Mouse (Mus musculus) limb, embryonic 10.5 days (tissue): ENCODE data around the gene Flnc. TPM values are rescaled to one million over a fixed set of nuclear protein-coding genes. Genes with fewer than 3 reads are reported as not detected.

Experiments used
- DNase-seq: peaks from one replicate; pipeline ENCODE4 v3.0.0-alpha.2; 2017; ENCODE audit warnings: low spot score
- H3K27ac ChIP-seq: fragments of 300-500 bp; sonication (generic); 2 replicates; pipeline ENCODE4 v1.5.1; 2016; ENCODE audit warnings: mild to moderate bottlenecking
- H3K27me3 ChIP-seq: fragments of 300-500 bp; sonication (generic); 2 replicates; pipeline ENCODE4 v1.6.1; 2016; ENCODE audit warnings: low read depth, mild to moderate bottlenecking; ENCODE audit not compliant: poor library complexity, severe bottlenecking
- H3K36me3 ChIP-seq: fragments of 300-500 bp; sonication (generic); 2 replicates; pipeline ENCODE4 v1.6.1; 2016; ENCODE audit warnings: mild to moderate bottlenecking, moderate library complexity
- H3K4me1 ChIP-seq: fragments of 300-500 bp; sonication (generic); 2 replicates; pipeline ENCODE4 v1.6.1; 2016
- H3K4me3 ChIP-seq: fragments of 300-500 bp; sonication (generic); 2 replicates; pipeline ENCODE4 v1.5.1; 2016; ENCODE audit warnings: mild to moderate bottlenecking, moderate library complexity
- H3K9me3 ChIP-seq: fragments of 300-500 bp; sonication (generic); replicated peaks from 2 replicates; pipeline ENCODE4 v1.6.1; 2016; ENCODE audit warnings: mild to moderate bottlenecking
- WGBS: fragments of 180-500 bp; shearing (Covaris S2); methylation state at CpG from one replicate; pipeline ENCODE4 v1.1.7; 2016; 5-methylcytosine and 5-hydroxymethylcytosine counted together
- microRNA-seq: library from miRNA; unstranded; fragments of <30 nt; microRNA quantifications from one replicate; pipeline ENCODE4, GENCODE M21; 2017
- polyA plus RNA-seq: library from polyadenylated mRNA; unstranded; fragments of >200 nt; fragmentation: Nextera tagmentation; extraction: Ambion mirVana; gene quantifications from 2 replicates; pipeline ENCODE4 v1.2.1, GENCODE M21; 2016

Gene Flnc
- polyA plus RNA-seq, 1 experiment from 2014 or later, result 3.7 TPM

DNA sequence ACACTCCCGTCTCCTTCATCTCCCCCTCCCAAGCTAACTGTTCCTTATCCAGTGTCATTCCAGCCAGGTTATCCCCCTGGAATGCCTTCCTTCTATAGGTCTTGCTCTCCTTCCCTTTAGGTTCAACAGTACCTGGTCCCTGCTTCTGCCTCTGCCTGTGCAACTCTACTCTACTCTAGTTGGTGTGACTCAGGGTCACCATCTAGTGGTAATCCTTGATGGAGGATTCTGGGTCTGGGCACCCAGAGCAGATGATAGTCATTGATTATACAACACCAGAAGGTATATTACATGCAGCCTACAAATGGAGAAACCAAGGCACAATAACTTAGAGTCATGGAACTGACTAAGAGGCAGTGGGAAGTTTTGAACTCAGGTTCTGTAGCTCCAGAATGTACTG is 68.5 kb downstream of the Flnc start:
- Histone ChIP-seq H3K27ac (no peak overlapping the region), H3K36me3 (peaks cover 87% of the 10 kb centered on the region), H3K9me3 (no peaks in the 10 kb centered on the region), H3K4me1 (peaks cover 21% of the 10 kb centered on the region), H3K27me3 (peaks cover 19% of the 10 kb centered on the region), H3K4me3 (no peak overlapping the region)
- WGBS, result 91% methylated on average over 1 of the region's 1 CpGs
- DNase-seq, result no peak

DNA sequence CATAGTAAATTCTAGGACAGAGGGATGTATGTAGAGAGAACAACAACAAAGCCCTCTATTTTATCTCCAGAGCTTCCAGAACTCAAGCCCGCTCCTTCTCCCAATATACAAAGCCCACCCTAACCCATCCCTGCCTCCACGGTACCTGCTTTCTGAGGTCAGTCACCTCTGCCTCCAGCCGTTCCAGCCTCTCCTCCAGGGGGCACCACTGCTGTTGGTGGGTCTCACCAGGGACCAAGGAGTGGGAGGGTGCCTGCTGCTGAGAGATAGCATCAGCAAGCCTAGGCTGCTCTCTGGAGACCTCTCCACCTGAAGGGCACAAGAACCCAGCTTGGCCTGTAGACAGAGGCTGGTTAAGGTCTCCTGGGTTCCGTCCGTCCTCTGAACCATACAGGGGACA is 72.4 kb downstream of the Flnc start:
- DNase-seq, result no peak
- Histone ChIP-seq H3K27me3 (no peaks in the 10 kb centered on the region), H3K36me3 (peaks cover 50% of the 10 kb centered on the region), H3K4me3 (no peak overlapping the region), H3K4me1 (peaks cover 51% of the 10 kb centered on the region), H3K27ac (0 out of 2 replicates have a peak overlapping the region, but pooled peaks have one; percentile 97), H3K9me3 (no peaks in the 10 kb centered on the region)
- WGBS, result 88% methylated on average over 5 of the region's 5 CpGs

DNA sequence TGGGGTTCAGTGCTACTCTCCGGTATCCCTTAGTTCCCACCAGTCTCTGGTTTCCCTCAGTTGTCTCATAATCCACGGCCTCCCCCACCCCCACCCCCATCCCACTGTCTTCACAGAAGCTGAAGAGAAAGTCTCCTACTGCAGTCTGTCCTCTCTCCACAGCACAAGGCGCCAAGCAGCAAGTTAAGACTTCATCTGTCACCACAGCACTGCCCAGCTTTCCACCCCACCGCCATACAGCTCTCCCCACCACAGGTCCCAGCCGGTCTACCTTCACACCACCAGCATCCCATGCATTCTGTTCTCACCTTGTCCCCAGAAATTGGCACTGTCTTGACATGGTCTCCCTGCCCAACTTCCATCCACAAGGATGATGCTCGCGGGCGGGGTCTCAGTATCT is 73.8 kb downstream of the Flnc start:
- H3K4me3 ChIP-seq, result peak overlapping the region; percentile 80
- peaks cover 36% of the 10 kb centered on the region for H3K36me3 ChIP-seq
- peak overlapping the region; percentile 97 for H3K27ac ChIP-seq
- H3K4me1 ChIP-seq, result peaks cover 62% of the 10 kb centered on the region
- WGBS, result 20% methylated on average over 8 of the region's 8 CpGs
- no peak for DNase-seq
- H3K27me3 ChIP-seq, result no peaks in the 10 kb centered on the region
- H3K9me3 ChIP-seq, result no peaks in the 10 kb centered on the region

DNA sequence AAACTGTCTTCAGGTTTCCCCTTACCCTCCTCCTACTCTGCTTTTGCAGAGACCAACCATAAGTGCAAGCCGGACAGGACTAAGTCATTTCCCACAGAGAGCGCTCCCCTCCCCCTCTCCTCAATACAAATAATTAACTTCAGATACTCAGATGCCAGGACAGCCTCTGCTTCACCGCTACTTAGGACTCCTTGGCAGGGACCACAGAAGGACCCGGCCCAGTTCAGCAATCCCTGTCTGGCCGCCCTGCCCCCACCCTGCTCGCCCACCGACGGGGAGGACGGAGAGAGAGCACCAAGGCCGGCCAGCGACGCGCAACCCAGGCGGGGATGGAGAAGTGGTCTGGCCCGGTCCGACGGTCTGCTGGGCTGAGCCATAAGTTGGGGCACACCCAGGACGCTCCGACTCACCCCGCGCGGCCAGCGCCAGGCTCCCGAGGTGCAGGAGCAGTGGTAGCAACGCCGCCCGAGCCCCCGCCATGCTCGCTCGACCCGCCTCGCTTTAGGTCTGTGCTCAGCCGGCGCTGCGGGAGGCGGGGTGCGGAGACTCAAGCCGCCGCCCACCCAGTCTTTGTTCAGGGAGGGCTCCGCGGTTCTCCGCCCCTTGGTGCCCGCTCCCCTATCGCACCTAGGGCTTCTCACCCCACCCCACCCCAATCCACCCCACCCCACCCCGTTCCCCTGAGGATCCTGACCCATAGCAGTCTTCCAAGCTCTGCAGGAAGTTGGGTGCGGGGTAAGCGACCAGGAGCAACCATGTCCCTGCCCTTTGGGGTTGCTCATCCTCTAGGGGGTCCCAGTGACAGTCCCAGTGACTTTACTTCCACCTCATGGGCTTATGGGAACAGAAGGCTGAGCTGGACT is 74.6 kb downstream of the Flnc start, which contains the start of gene Kcp:
Gene Kcp (minus strand): TSS at position 506 of the 863 bp plus-strand sequence.
- WGBS, result under 1% methylated on average over 46 of the region's 47 CpGs
- Histone ChIP-seq H3K36me3 (peaks cover 28% of the 10 kb centered on the region), H3K27me3 (no peaks in the 10 kb centered on the region), H3K27ac (peak within 1 kb of the TSS; percentile 97), H3K4me3 (peak within 1 kb of the TSS; percentile 80), H3K9me3 (no peaks in the 10 kb centered on the region), H3K4me1 (peaks cover 70% of the 10 kb centered on the region)
- DNase-seq, result peak; percentile 76

DNA sequence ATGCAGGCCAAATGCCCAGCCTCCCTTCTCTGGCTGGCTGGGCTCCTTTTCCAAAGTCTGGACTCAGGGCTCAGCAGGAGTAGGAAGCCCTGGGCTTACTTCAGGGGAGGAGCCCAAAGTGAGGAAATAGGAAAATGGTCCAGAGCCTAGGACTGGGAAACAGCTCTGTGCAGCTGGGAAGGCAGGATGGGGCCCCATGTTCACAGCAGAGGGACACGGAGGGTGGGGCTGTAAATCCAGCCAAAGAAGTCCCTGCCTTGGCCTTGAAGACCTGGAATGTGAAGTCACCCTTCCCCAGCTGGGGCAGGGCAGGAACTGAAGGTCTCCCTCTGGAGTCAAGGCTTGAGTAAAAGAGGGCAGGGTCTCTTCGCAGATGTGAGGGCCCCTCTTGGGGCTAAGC is 76.0 kb downstream of the Flnc start:
- Histone ChIP-seq H3K9me3 (no peaks in the 10 kb centered on the region), H3K27ac (peak overlapping the region; percentile 97), H3K4me3 (no peak overlapping the region), H3K36me3 (peaks cover 17% of the 10 kb centered on the region), H3K4me1 (peaks cover 84% of the 10 kb centered on the region), H3K27me3 (no peaks in the 10 kb centered on the region)
- 20% methylated on average over 2 of the region's 2 CpGs for WGBS
- DNase-seq, result no peak

Small RNAs within 50 kb of the gene (microRNA-seq; reads per million reads assigned to microRNA genes)
- gene Gm26220, result not detected
- gene Gm44354, result not detected

Other genes with a start within 250 kb of the Flnc start
- gene Impdh1, start 216.9 kb upstream of the Flnc start, polyA plus RNA-seq, result 56.7 and 66.9 TPM in 2 replicates
- gene Hilpda, start 160.8 kb upstream of the Flnc start, polyA plus RNA-seq, result 42.7 and 45.2 TPM in 2 replicates
- gene Fam71f2, start 153.7 kb upstream of the Flnc start, polyA plus RNA-seq, result 0.40 and 0.55 TPM in 2 replicates
- 0.09 TPM in 1 of 2 replicates, not detected in the other for gene Fam71f1, start 114.1 kb upstream of the Flnc start, polyA plus RNA-seq
- 220 and 268 TPM in 2 replicates for gene Calu, start 85.2 kb upstream of the Flnc start, polyA plus RNA-seq
- 0.34 and 0.38 TPM in 2 replicates for gene Opn1sw, start 44.8 kb upstream of the Flnc start, polyA plus RNA-seq
- gene Ccdc136, start 36.9 kb upstream of the Flnc start, polyA plus RNA-seq, result 19.4 and 29.8 TPM in 2 replicates
- 185 and 196 TPM in 2 replicates for gene Atp6v1f, start 34.5 kb downstream of the Flnc start, polyA plus RNA-seq
- gene Atp6v1fnb, start 38.2 kb downstream of the Flnc start, polyA plus RNA-seq, result 0.34 TPM in 1 of 2 replicates, not detected in the other
- gene Kcp, start 74.7 kb downstream of the Flnc start, polyA plus RNA-seq, result 37.2 and 43.9 TPM in 2 replicates
- gene Irf5, start 93.4 kb downstream of the Flnc start, polyA plus RNA-seq, result 3.2 and 4.2 TPM in 2 replicates
- 115 and 128 TPM in 2 replicates for gene Tnpo3, start 176.6 kb downstream of the Flnc start, polyA plus RNA-seq